Mouse (Mus musculus): Measurements from ENCODE around the gene Scd3. TPM values are rescaled to one million over a fixed set of nuclear protein-coding genes. Genes with fewer than 3 reads are reported as not detected.

The Scd3 gene
- polyA plus RNA-seq, 1 experiment from 2014 or later = 0.54 TPM

DNA sequence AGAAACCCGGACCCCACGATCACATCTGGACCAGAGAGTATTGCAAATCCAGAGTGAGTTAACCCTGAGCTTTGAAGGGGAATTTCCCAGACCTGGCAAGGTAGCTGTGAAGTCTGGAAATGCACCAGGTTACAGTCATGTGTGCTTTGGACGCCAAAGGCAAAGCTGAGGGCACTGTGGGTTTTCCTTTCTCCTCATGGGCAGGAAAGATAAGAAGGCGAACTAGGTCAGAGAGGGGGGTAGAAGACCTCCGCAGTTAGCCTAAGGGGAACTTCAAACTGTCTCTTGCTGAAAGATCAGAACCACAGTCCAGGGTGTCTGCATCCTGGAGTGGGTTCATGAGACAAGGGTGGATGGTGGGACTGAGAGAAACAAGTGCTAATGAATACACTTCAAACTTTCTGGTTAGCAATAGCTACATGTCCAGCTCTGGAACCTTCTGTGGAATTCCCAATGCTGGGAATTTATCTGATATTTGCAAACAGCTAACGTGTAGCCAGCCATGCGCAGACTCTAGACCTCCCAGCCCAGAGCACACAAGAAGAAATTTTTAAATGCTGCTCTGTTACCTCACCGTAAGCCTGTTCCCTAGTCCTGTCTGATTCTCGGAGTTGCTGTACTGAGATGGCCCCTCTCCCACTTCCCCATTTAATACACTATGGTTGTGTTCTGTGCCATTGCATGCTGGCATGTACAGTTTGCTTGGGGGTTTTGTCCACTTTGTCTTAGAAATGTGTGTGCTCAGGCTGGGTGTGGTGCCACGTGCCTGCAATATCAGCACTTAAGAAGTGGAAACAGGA lies 5.8 kb upstream of the Scd3 start:
- no peak for ATAC-seq
- H3K9me3 ChIP-seq = no peaks in the 10 kb centered on the region
- H3K27ac ChIP-seq = no peak overlapping the region
- 88% methylated on average over 10 of the region's 10 CpGs for WGBS
- no peak overlapping the region for H3K9ac ChIP-seq
- H3K36me3 ChIP-seq = no peaks in the 10 kb centered on the region
- no peak overlapping the region for H3K4me3 ChIP-seq (replicated peaks)
- H3K27me3 ChIP-seq (replicated peaks) = no peaks in the 10 kb centered on the region
- no peak overlapping the region for H3K4me2 ChIP-seq (replicated peaks)
- no peaks in the 10 kb centered on the region for H3K4me1 ChIP-seq (replicated peaks)

DNA sequence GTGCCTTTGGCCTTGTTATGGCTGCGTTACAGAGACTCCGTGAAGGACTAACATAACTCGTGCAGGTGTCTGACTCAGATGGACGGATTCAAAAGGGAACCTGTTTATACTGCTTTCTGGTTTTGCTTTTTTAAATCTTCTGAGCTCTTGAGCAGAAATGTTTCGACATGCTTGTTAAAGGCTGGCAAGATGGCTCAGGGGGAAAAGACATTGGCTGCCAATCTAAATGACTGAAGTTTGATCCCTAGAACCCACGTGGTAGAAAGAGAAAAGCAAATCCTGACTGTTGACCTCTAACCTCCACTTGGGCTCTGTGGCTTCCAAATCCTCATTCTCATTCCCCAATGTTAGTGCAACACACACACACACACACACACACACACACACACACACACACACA lies 4.6 kb upstream of the Scd3 start:
- no peak for ATAC-seq
- Histone ChIP-seq H3K9me3 (no peaks in the 10 kb centered on the region), H3K27me3 (replicated peaks) (no peaks in the 10 kb centered on the region), H3K4me3 (replicated peaks) (no peak overlapping the region), H3K9ac (no peak overlapping the region), H3K27ac (no peak overlapping the region), H3K4me2 (replicated peaks) (no peak overlapping the region), H3K36me3 (no peaks in the 10 kb centered on the region), H3K4me1 (replicated peaks) (no peaks in the 10 kb centered on the region)
- 85% methylated on average over 6 of the region's 6 CpGs for WGBS

DNA sequence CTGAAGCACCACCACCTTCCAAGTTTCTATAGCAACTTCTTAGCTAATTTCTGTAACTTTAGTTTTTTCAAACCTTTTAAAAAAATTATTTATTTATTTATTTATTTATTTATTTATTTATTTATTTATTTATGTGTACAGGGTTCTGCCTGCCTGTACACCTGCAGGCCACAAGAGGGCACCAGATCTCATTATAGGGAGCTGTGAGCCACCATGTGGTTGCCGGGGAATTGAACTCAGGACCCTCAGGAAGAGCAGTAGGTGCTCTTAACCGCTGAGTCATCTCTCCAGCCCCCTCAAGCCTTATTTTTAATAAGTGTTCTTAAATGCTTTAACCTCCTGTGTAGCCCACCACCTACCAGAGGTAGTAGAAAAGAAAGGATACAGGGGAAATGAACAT lies 4.1 kb upstream of the Scd3 start:
- H3K4me3 ChIP-seq (replicated peaks) = no peak overlapping the region
- H3K9ac ChIP-seq = no peak overlapping the region
- H3K9me3 ChIP-seq = no peaks in the 10 kb centered on the region
- no peaks in the 10 kb centered on the region for H3K4me1 ChIP-seq (replicated peaks)
- no peak for ATAC-seq
- no peak overlapping the region for H3K27ac ChIP-seq
- WGBS = 78% methylated on average over 2 of the region's 2 CpGs
- H3K27me3 ChIP-seq (replicated peaks) = no peaks in the 10 kb centered on the region
- H3K36me3 ChIP-seq = no peaks in the 10 kb centered on the region
- H3K4me2 ChIP-seq (replicated peaks) = no peak overlapping the region

DNA sequence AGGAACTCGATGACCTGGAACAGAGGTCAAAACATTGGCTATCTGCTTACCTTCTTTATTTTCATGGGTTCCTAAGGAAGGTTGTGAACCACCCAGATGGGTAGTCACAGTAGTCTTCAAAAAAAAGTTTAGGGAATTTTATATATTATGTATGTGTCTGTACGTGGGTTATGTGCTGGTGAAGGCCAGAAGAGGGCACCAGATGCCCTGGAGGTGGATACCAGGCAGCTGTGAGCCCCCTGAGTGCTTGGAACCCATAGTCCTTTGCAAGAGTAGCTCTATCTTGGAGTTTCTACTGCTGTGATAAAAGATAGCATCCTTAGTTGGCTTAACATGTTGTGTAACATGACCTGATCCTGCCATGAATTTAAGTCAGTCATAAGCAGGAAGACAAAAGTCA lies 4.0 kb downstream of the Scd3 start:
- ATAC-seq = no peak
- Histone ChIP-seq H3K4me3 (replicated peaks) (no peak overlapping the region), H3K4me1 (replicated peaks) (no peaks in the 10 kb centered on the region), H3K27me3 (replicated peaks) (no peaks in the 10 kb centered on the region), H3K4me2 (replicated peaks) (no peak overlapping the region), H3K27ac (no peak overlapping the region), H3K9me3 (no peaks in the 10 kb centered on the region), H3K36me3 (no peaks in the 10 kb centered on the region), H3K9ac (no peak overlapping the region)
- WGBS = 57% methylated on average over 2 of the region's 2 CpGs

DNA sequence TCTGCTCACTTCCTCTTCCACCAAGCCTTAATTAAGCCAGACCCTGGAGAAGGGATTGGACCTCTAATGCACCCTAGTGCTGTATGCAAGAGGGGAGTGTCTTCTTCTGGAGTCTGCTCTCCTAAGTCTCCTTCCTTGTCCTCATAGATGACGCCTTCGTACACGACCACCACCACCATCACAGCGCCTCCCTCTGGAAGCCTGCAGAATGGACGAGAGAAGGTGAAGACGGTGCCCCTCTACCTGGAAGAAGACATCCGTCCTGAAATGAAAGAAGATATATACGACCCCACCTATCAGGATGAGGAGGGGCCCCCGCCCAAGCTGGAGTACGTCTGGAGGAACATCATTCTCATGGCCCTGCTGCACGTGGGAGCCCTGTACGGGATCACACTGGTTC lies 12.2 kb downstream of the Scd3 start:
- H3K27ac ChIP-seq = no peak overlapping the region
- H3K36me3 ChIP-seq = no peaks in the 10 kb centered on the region
- ATAC-seq = no peak
- H3K9ac ChIP-seq = no peak overlapping the region
- 72% methylated on average over 12 of the region's 12 CpGs for WGBS
- no peaks in the 10 kb centered on the region for H3K4me1 ChIP-seq (replicated peaks)
- H3K27me3 ChIP-seq (replicated peaks) = no peaks in the 10 kb centered on the region
- H3K9me3 ChIP-seq = no peaks in the 10 kb centered on the region
- no peak overlapping the region for H3K4me3 ChIP-seq (replicated peaks)
- no peak overlapping the region for H3K4me2 ChIP-seq (replicated peaks)

DNA sequence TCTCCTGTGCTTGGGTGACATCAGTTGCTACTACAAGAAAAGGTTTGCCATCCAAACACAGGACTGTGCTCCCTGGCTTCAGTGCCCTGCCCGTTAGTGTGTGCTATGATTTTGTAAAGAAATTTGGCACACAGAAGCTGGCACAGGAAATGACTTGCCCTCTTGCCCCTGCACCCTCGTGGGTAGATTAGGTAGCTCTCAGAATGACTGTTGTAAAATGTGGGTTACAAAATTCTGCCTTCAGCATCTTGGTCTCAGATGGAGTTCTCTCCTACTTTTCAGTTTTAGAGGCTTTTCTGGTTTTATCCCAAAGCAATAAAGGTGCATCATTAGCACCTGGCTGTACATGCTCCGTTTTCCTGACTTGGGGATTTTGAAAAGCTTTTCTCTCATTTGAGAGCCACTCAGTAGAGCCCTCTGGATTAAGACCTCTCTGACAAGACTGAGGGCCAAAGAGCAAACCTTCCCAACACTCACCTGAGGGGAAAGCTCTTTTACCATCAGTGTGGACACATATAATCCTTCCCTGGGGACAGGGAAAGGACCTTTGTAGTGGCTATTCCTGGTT lies 15.0 kb downstream of the Scd3 start:
- no peak overlapping the region for H3K9ac ChIP-seq
- ATAC-seq = no peak
- 60% methylated on average over 3 of the region's 3 CpGs for WGBS
- no peak overlapping the region for H3K27ac ChIP-seq
- no peaks in the 10 kb centered on the region for H3K27me3 ChIP-seq (replicated peaks)
- no peak overlapping the region for H3K4me3 ChIP-seq (replicated peaks)
- H3K36me3 ChIP-seq = no peaks in the 10 kb centered on the region
- no peak overlapping the region for H3K4me2 ChIP-seq (replicated peaks)
- H3K9me3 ChIP-seq = no peaks in the 10 kb centered on the region
- H3K4me1 ChIP-seq (replicated peaks) = no peaks in the 10 kb centered on the region

DNA sequence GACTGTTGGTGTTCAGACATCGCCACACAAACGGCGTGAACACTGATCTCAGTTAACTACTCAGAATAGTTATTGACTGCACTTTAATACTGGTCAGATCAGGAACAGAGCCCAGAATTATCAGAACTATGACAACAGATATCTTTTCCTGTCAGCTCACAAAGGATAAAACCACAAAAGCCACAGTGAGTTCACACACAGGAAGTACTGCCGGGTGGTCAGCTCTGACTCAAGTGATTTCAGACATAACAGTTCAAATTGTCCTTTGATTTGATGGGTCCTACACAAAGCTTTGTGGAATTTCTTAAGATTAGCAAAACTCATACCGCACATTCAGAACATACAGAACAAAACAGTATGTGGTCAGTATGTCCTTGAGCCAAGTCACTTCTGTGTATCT lies 22.7 kb downstream of the Scd3 start:
- Histone ChIP-seq H3K36me3 (no peaks in the 10 kb centered on the region), H3K27ac (no peak overlapping the region), H3K9ac (no peak overlapping the region), H3K4me3 (replicated peaks) (no peak overlapping the region), H3K4me1 (replicated peaks) (no peaks in the 10 kb centered on the region), H3K4me2 (replicated peaks) (no peak overlapping the region), H3K9me3 (no peaks in the 10 kb centered on the region), H3K27me3 (replicated peaks) (no peaks in the 10 kb centered on the region)
- ATAC-seq = no peak
- 79% methylated on average over 5 of the region's 5 CpGs for WGBS

DNA sequence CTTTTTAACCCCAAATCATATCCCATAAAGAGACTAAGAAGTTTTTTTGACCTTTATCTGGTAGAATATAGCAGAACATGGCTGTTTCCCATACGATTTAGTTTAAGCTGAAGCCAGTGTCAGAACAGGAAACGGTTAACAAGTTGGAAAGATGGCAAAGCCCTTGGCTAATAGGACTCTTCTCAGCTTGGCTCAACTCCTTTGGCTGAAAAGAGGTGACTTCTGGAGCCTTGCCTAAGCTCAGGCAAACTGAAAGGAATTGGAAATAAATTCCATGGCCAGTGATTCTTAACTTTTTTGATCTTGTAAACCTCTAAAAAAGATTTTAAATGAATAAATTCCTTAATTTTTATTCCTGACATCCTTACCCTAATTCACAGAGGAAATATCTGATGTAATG lies 26.7 kb downstream of the Scd3 start:
- no peaks in the 10 kb centered on the region for H3K27me3 ChIP-seq (replicated peaks)
- H3K36me3 ChIP-seq = no peaks in the 10 kb centered on the region
- no peaks in the 10 kb centered on the region for H3K4me1 ChIP-seq (replicated peaks)
- no peaks in the 10 kb centered on the region for H3K9me3 ChIP-seq
- H3K4me2 ChIP-seq (replicated peaks) = no peak overlapping the region
- no peak for ATAC-seq
- H3K9ac ChIP-seq = no peak overlapping the region
- H3K4me3 ChIP-seq (replicated peaks) = no peak overlapping the region
- H3K27ac ChIP-seq = no peak overlapping the region
- 68% methylated on average over 2 of the region's 2 CpGs for WGBS

DNA sequence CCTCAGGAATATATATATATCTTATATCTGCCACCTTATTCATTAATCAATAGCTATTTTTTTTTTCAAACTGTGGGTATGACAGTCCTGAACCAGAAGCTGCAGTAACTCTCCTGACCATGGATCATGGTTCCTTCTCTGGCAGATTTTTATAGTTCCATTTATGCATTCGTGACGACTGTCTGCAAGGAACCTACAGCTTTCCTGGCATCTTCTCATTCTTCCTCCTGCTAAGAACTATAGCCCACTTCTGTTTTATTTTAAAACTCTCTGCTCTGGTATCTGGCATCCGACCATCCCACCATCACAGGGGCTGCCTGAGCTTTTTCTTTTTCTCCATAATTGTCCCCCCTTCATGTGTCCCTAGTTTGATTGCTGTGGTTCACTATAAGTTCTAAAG lies 27.1 kb downstream of the Scd3 start:
- no peak overlapping the region for H3K4me3 ChIP-seq (replicated peaks)
- H3K4me2 ChIP-seq (replicated peaks) = no peak overlapping the region
- H3K27ac ChIP-seq = no peak overlapping the region
- ATAC-seq = no peak
- H3K27me3 ChIP-seq (replicated peaks) = no peaks in the 10 kb centered on the region
- H3K4me1 ChIP-seq (replicated peaks) = no peaks in the 10 kb centered on the region
- H3K9ac ChIP-seq = no peak overlapping the region
- no peaks in the 10 kb centered on the region for H3K9me3 ChIP-seq
- H3K36me3 ChIP-seq = no peaks in the 10 kb centered on the region
- 69% methylated on average over 3 of the region's 3 CpGs for WGBS

DNA sequence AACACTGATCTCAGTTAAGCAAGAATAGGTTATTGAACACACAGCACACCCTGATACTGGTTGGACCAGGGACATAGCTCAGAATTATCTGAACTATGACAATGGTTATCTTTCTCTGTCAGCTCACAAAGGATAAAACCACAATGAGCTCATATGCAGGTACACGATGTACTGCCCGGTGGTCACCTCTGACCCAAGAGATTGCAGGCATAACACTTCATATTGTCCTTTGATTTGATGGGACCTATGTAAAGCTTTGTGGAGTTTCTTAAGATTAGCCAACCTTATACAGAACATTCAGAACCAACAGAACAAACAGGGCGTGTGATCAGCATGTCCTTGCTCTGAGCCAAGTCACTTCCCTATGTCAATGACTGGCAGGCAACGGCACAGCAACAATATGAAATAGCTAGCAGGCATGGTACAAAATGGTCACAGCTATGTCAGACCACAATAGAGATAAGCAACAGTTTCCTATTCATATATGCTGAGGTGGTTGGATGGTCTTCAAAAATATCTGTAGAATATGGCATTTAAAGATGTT lies 28.6 kb downstream of the Scd3 start:
- 86% methylated on average over 4 of the region's 4 CpGs for WGBS

DNA sequence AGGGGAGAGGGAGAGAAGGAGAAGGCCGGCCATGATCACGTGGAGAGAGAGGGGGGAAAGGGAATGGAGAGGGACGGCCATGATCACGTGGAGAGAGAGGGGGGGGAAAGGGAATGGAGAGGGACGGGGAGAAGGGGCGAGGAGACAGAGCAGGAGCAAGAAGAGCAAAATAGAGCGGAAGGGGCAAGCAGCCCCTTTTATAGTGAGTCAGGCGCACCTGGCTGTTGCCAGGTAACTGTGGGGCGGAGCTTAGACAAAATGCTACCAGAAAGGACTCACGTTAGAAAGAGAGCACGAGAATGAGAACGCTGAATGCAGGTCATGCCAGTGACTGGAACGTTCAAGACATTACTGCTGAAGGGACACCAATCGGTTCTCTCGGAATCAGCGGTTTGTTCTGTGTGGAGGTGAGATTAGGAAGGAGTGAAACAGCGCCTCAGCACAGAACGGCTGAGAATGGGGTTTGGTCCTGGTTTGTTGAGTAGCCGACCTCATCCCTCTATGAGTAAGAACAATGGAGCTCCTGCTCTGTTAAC lies 34.5 kb downstream of the Scd3 start:
- Histone ChIP-seq H3K4me3 (replicated peaks) (peak overlapping the region; percentile 22), H3K27me3 (replicated peaks) (no peaks in the 10 kb centered on the region), H3K9me3 (no peaks in the 10 kb centered on the region), H3K27ac (no peak overlapping the region), H3K4me1 (replicated peaks) (no peaks in the 10 kb centered on the region), H3K9ac (no peak overlapping the region), H3K4me2 (replicated peaks) (peak overlapping the region; percentile 62), H3K36me3 (no peaks in the 10 kb centered on the region)
- ATAC-seq = peak; percentile 45
- 10% methylated on average over 19 of the region's 19 CpGs for WGBS

More for the DNA sequence above, 28.6 kb downstream of the Scd3 start:
- Histone ChIP-seq H3K4me1 (replicated peaks) (no peaks in the 10 kb centered on the region), H3K9ac (no peak overlapping the region), H3K4me2 (replicated peaks) (no peak overlapping the region), H3K27ac (no peak overlapping the region), H3K4me3 (replicated peaks) (no peak overlapping the region), H3K36me3 (no peaks in the 10 kb centered on the region), H3K9me3 (no peaks in the 10 kb centered on the region), H3K27me3 (replicated peaks) (no peaks in the 10 kb centered on the region)
- no peak for ATAC-seq

DNA sequence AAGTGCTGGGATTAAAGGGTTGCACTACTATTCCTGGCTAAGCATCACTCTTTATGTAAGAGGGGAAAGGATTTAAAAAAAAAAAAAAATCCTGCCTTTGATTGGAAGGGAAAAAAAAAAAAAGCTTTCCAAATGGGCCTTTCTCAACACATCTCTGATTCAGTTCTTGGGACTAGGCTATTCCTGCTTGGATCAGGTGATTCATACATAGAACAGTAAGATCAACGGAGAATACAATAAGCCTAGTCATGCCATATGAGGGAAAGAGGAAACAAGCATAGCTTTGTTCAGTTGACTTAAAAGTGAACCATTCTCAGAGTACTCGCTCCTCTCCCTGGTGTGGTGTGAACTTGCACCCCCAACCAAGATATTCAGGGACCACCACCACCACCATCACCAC lies 35.8 kb downstream of the Scd3 start:
- Histone ChIP-seq H3K4me1 (replicated peaks) (no peaks in the 10 kb centered on the region), H3K36me3 (no peaks in the 10 kb centered on the region), H3K9me3 (no peaks in the 10 kb centered on the region), H3K27ac (no peak overlapping the region), H3K27me3 (replicated peaks) (no peaks in the 10 kb centered on the region), H3K9ac (no peak overlapping the region), H3K4me3 (replicated peaks) (no peak overlapping the region), H3K4me2 (replicated peaks) (no peak overlapping the region)
- no peak for ATAC-seq
- 72% methylated on average over 2 of the region's 2 CpGs for WGBS

Measured in intestine, embryonic 15.5 days (tissue).